Mouse (Mus musculus) brain, embryonic 14.5 days (tissue): ENCODE measurements around the gene Gnb3. TPM values are rescaled to one million over a fixed set of nuclear protein-coding genes. Genes with fewer than 3 reads are reported as not detected.

Source experiments
- DNase-seq: peaks from one replicate; pipeline ENCODE4 v3.0.0-alpha.2; 2011; ENCODE audit warnings: low read depth
- CTCF ChIP-seq: fragments of 200-500 bp; IDR thresholded peaks from 2 replicates; pipeline ENCODE4 v1.5.1; 2012; ENCODE audit warnings: inconsistent platforms, mild to moderate bottlenecking, moderate library complexity, borderline replicate concordance; ENCODE audit not compliant: insufficient read depth, insufficient read length; ENCODE audit errors: extremely low read depth
- POLR2A ChIP-seq: fragments of 200-500 bp; IDR thresholded peaks from 2 replicates; pipeline ENCODE4 v1.6.1; 2012; ENCODE audit warnings: mild to moderate bottlenecking, inconsistent platforms, borderline replicate concordance; ENCODE audit not compliant: poor library complexity, insufficient read depth, insufficient read length, severe bottlenecking; ENCODE audit errors: extremely low read depth
- polyA plus RNA-seq: library from polyadenylated mRNA; depleted of rRNA; stranded (reverse); fragments of >200 nt; gene quantifications from 2 replicates; pipeline ENCODE4 v1.2.3, GENCODE M21; 2012; rRNA removed

Gene Gnb3
- polyA plus RNA-seq: 1.9 and 2.6 TPM in 2 replicates

DNA sequence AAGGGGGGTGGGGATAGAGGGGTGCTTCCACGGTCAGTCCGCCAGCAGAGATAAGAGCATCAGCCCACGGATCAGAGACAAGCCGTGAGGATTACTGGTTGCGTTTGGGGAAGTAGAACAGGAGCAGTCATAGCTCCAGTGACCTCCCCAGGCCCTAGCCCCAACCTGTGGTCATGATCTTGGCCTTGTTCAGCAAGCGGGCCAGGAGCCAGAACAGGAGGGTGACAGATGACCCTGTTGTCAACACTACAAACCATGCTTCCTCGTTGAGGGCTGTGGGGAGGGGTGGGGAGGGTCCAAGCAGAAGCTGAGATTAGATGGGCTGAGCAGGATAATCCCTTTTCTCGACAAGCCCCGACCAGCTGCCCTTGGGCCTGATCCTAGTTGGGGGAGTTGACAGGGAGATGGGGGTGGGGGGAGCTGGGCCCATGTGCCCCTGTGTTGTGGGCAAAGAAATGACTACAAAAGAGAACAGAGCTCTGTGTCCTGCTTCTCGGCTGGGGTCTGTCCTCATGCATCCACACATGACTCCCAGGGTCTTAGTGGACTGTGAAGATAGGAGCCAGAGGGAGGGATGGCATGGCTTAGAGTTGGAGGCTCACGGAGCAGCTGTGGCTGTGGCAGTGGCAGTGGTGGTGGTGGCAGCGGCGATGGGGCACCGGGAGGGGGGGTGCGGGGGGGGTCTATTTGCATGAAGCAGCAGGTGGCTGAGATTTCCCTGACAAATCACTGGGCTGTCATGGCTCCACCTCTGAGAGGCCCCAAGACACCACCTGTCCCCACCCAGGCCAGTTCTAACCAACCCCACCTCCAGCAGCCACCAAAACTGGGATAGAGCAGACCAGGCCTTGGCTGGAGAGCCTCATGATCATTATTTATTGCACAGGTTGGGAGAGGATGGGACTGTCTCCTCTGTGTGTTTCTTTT is at the start of gene Gnb3:
Gene Gnb3 (minus strand): TSS at position 35 of the 927 bp plus-strand sequence.
- TF ChIP-seq POLR2A: no peak
- no peak for TF ChIP-seq CTCF
- peak; percentile 53 for DNase-seq

DNA sequence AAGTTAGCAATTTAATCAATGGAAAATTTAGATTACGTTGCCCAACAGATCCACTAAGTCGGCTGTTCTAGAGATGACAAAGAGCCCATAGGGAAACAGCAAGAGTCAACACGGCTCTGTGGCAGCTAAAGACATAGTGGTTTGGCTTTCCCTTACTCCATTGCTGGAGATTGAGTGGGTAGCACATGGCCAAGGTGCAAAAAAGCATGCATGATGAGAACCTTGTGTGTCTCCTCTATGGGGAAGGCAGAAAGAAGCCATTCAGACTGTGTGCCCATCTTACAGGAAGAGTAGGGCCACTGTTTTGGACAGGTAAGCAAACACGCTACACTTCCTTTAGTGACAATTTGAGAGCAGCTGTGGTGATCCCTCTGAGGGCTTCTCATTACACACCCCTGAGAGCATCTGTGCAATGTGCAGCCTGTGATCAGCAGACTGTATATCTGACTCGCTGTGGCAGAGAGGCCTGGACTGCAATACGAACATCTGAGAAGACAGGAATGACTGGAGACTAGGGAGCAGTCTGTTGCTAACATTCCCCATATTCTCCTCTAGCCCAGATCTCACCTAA is 48.6 kb upstream of the Gnb3 start:
- no peak for DNase-seq
- TF ChIP-seq CTCF (no peak), POLR2A (no peak)

DNA sequence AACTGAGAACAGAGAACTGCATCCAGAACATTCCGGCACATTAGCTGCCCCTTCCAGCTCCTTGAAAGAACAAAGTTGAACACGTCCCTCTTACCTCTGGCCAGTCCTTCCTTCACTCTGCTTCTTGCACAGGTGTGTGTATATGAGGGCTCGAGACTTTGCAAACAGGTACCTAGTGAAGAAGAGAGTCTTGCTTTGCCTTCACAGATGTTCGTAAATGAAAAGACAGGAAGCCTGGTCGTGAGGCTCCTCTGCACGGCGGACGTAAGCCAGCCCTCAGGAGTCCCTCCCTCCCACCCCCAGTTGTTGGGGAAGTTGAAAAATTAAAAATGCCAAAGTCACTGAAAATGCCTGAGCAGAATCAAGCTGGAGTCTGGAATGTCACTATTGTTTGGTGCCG is 47.9 kb upstream of the Gnb3 start, which contains the start of gene Cd4:
Gene Cd4 (minus strand): TSS at position 236 of the 400 bp plus-strand sequence.
- no peak for DNase-seq
- TF ChIP-seq POLR2A: no peak
- TF ChIP-seq CTCF: no peak

DNA sequence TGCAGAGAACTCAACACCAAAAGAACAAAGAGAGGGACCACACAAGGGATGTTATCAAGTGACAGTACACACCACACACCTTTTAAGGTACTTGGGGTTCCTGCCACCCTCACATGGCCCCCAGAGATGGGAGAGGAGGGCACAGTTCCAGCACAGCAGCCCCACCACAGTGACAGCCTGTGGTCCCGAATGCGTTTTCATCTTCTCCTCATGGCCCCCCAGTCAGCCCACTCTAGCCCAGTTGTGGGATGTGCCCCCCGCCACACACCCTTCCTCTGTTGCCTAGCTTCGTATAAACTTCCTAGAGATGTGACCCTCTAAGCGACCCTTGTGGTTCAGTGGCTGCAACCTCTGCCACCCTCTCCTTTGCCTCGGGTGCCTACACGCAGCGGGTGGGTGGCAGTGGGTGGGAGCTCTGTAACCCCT is 45.9 kb upstream of the Gnb3 start:
- TF ChIP-seq CTCF (no peak), POLR2A (no peak)
- DNase-seq: no peak

DNA sequence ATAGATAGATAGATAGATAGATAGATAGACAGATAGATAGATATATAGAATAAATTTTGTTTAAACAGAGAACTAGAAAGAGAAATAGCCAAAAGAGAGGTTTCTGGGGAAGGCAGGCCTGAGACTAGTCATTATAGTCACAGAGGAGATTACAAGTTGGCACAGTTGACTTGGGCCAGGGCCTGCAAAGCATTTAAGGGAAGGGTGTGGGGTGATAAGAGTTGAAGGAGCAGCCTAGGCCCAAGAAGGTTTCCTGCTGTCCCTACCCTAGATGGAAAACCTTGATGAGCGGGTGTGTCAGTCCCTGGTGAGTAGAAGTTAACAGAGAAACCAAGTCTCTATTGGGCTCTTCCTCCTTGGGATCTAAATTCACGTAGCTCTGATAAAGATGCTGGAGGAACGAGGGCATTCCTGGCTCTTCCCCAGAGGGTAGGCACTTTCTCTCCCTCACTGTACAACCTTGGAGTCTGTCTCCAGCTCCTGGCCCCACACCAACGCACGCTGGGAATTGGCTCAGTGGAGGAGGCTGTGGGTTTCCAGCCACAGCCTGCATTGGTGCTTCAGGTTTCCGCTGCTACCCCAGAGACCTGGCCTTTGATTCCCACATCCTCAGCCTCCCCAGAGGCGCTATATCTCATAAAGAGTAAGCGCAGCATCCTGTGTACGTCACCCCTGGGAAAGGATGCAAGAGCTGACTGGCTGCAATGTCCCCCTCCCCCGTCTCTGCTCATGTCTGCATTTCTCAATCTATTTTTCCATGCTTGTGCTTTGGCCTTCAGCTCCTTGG is 44.8 kb upstream of the Gnb3 start:
- DNase-seq: no peak
- TF ChIP-seq POLR2A: no peak

DNA sequence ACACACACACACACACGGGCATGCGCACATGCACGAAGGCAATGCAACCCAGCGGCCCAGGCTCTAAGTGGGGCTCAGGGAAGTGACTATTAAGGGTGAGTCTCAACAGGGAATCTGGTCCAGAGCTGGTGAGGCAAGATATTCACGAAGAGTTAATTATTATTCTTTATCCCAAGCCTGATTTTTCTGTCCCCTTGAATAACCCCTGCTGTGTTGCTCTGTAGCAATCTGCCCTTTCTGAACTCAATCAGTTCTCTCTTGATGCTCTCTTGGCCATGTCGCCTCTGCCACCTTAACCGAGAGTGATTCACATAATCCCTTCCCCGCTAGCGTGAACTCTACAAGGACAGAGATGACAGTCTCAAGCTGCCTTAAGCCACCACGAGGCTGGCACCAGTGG is 43.3 kb upstream of the Gnb3 start:
- DNase-seq: no peak
- no peak for TF ChIP-seq CTCF
- no peak for TF ChIP-seq POLR2A

DNA sequence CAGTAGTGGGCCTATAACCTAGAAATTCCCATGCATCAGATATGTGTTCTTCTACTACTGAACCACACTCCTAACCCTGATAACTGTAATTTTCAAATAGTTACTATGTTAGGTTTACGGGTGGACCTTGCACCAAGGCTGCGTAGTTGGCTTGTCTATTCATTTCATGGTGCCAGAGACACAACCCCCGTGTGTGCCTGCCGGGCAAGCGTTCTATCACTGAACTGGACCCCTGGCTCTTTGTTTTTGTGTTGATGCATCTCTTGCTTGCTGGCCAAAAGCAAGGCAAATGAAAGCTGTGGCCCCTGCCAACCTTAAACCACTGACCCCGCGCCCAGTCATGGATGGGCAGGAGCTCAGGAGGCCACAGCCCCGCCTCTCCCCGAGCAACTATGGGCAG is 41.7 kb upstream of the Gnb3 start:
- no peak for TF ChIP-seq POLR2A
- TF ChIP-seq CTCF: no peak
- DNase-seq: no peak

DNA sequence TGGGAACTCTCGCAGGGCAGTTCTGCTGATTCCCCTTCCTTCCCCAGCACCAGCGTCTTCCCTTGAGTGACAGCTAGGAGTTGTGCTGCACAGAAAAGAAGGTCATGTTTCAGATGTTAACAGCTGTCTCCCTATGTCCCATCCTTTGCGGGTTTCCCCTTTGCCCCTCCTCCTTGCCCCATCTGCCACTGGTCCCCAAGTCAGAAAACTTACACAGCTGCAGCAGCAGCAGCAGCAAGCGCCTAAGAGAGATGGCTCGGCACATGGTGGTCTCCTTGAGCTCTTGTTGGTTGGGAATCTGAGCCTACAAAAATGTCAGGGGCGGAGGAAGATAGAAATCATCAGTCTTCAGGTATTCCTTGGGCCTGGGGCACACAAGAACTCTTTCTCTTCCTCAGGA is 39.3 kb upstream of the Gnb3 start:
- DNase-seq: no peak
- TF ChIP-seq POLR2A (no peak), CTCF (no peak)

DNA sequence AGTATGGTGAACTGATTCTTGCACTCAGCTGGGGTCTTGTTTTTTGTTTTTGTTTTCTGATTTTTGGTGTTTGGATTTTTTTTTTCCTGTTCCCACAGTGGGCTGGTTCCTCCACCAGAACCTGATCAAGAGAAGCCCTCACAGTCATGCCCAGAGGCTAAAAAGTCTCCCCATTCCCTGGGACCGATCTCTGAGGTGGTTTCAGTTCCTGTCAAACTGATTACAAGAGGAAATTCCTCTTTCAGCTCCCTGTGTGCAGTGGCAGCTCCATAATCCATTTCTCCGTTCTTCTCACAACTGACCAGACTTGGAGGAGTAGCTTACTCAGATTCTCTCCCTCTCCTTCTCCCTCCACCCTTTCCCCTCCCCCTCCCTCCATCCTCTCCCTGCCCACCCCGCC is 34.3 kb upstream of the Gnb3 start:
- no peak for TF ChIP-seq CTCF
- TF ChIP-seq POLR2A: no peak

DNA sequence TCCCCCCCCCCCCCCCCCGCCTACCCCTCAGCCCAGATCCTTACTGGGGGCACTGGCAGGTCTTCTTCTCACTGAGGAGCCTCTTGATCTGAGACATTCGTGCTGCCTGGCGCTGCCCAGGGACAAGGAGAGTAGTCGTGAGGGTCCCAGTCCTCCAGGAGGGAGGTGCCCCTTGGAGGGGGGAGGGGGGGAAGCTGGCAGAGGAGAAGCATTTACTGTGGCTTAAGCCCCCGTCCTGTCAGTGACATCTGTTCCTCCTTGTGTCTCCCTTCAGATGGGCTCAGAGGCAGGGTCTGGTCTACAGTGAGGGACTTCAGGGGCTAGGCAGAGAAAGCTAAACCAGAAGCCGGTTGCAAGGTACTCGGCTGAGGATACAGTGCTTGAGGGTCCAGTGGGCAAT is 26.5 kb upstream of the Gnb3 start:
- DNase-seq: no peak
- TF ChIP-seq POLR2A: no peak
- no peak for TF ChIP-seq CTCF

More for the DNA sequence above, 34.3 kb upstream of the Gnb3 start:
- DNase-seq: no peak

DNA sequence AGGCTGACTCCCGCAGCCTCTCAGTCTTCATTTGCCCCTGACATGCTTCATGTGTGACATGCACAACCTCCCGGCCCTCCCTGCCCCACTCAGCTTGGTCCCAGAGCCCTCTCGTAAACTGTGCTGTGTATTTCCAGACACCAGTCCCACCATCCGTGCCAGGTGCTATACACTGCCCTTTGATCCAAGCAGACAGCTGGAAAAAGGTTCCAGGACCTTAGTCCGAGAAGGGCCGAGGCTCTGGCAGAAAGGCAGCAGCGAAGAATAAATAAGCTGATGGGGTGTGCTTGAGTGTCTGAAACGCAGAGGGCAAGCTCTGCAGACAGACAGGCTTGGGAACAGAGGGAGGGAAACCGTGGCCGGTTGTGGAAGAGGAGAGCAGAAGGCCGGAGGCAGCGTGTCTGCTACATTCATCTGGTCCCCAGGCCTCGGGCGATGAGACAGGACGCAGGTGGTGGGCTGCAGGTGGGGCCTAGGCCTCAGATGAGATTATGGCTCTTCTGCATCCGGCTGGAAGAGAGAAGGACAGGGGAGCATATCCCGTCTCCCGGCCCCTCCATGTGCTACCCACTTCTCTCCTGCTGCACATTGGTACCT is 25.8 kb upstream of the Gnb3 start:
- TF ChIP-seq CTCF: no peak
- TF ChIP-seq POLR2A: no peak
- DNase-seq: no peak
